Mouse (Mus musculus) embryonic facial prominence, embryonic 12.5 days (tissue): ENCODE data around the gene Dync1li2. TPM values are rescaled to one million over a fixed set of nuclear protein-coding genes. Genes with fewer than 3 reads are reported as not detected.
A peak's percentile ranks its signal among the peaks of the same experiment; 100 is the strongest.

Source experiments
- ATAC-seq: fragments of 200-750 bp; cut with Nextera tagmentation; 2 replicates; pipeline ENCODE4 v1.8.0; 2017; ENCODE audit not compliant: insufficient number of reproducible peaks, insufficient read depth, low FRiP score, low TSS enrichment
- H3K27ac ChIP-seq: fragments of 300-500 bp; sonication (generic); 2 replicates; pipeline ENCODE4 v1.5.1; 2016; ENCODE audit warnings: mild to moderate bottlenecking
- H3K27me3 ChIP-seq: fragments of 300-500 bp; sonication (generic); 2 replicates; pipeline ENCODE4 v1.6.1; 2016; ENCODE audit warnings: mild to moderate bottlenecking, moderate library complexity
- H3K36me3 ChIP-seq: fragments of 300-500 bp; sonication (generic); 2 replicates; pipeline ENCODE4 v1.6.1; 2016; ENCODE audit warnings: mild to moderate bottlenecking
- H3K4me1 ChIP-seq: fragments of 300-500 bp; sonication (generic); 2 replicates; pipeline ENCODE4 v1.6.1; 2016
- H3K4me2 ChIP-seq: fragments of 300-500 bp; sonication (generic); replicated peaks from 2 replicates; pipeline ENCODE4 v1.6.1; 2016; ENCODE audit warnings: mild to moderate bottlenecking, moderate library complexity
- H3K4me3 ChIP-seq: fragments of 300-500 bp; sonication (generic); 2 replicates; pipeline ENCODE4 v1.5.1; 2016; ENCODE audit warnings: mild to moderate bottlenecking
- H3K9ac ChIP-seq: fragments of 300-500 bp; sonication (generic); 2 replicates; pipeline ENCODE4 v1.6.1; 2016; ENCODE audit warnings: mild to moderate bottlenecking, moderate library complexity
- H3K9me3 ChIP-seq: fragments of 300-500 bp; sonication (generic); 2 replicates; pipeline ENCODE4 v1.6.1; 2016; ENCODE audit warnings: mild to moderate bottlenecking, moderate library complexity
- WGBS: fragments of 180-500 bp; shearing (Covaris S2); methylation state at CpG from one replicate; pipeline ENCODE4 v1.1.7; 2016; 5-methylcytosine and 5-hydroxymethylcytosine counted together
- polyA plus RNA-seq: library from polyadenylated mRNA; unstranded; fragments of >200 nt; fragmentation: Nextera tagmentation; extraction: Ambion mirVana; gene quantifications from 2 replicates; pipeline ENCODE4 v1.2.1, GENCODE M21; 2016

The Dync1li2 gene
- polyA plus RNA-seq, 1 experiment from 2014 or later: 89.1 TPM

- H3K36me3 ChIP-seq: peaks cover 16% of the 10 kb centered on the region
- H3K9me3 ChIP-seq: no peaks in the 10 kb centered on the region
- H3K27ac ChIP-seq: no peak overlapping the region
- ATAC-seq: no peak
- H3K4me2 ChIP-seq: no peak overlapping the region
- H3K4me3 ChIP-seq: no peak overlapping the region
- H3K4me1 ChIP-seq: no peaks in the 10 kb centered on the region
- WGBS: 85% methylated on average over 4 of the region's 4 CpGs
- H3K9ac ChIP-seq: no peak overlapping the region
- no peaks in the 10 kb centered on the region for H3K27me3 ChIP-seq
Observed at GRCm38 (mm10) chr8:104413770-104414169, 29.1 kb downstream of the Dync1li2 start.

GRCm38 (mm10) chr8:104412805-104413532, 29.9 kb downstream of the Dync1li2 start:
- no peak overlapping the region for H3K4me2 ChIP-seq
- 69% methylated on average over 7 of the region's 7 CpGs for WGBS
- H3K9me3 ChIP-seq: no peaks in the 10 kb centered on the region
- no peak overlapping the region for H3K4me3 ChIP-seq
- H3K27ac ChIP-seq: no peak overlapping the region
- no peaks in the 10 kb centered on the region for H3K4me1 ChIP-seq
- peaks cover 11% of the 10 kb centered on the region for H3K36me3 ChIP-seq
- H3K9ac ChIP-seq: no peak overlapping the region
- H3K27me3 ChIP-seq: no peaks in the 10 kb centered on the region
- no peak for ATAC-seq

GRCm38 (mm10) chr8:104411972-104412371, 30.9 kb downstream of the Dync1li2 start:
- ATAC-seq: no peak; the same call in 1 of the 2 replicates
- no peak overlapping the region for H3K27ac ChIP-seq
- H3K36me3 ChIP-seq: peaks cover 1% of the 10 kb centered on the region
- H3K9ac ChIP-seq: no peak overlapping the region
- H3K4me1 ChIP-seq: no peaks in the 10 kb centered on the region
- 88% methylated on average over 3 of the region's 3 CpGs for WGBS
- H3K4me2 ChIP-seq: no peak overlapping the region
- no peaks in the 10 kb centered on the region for H3K9me3 ChIP-seq
- H3K4me3 ChIP-seq: no peak overlapping the region
- H3K27me3 ChIP-seq: no peaks in the 10 kb centered on the region

GRCm38 (mm10) chr8:104411468-104411867, 31.4 kb downstream of the Dync1li2 start:
- Histone ChIP-seq H3K4me2 (no peak overlapping the region), H3K27ac (no peak overlapping the region), H3K4me3 (no peak overlapping the region), H3K9me3 (no peaks in the 10 kb centered on the region), H3K36me3 (no peaks in the 10 kb centered on the region), H3K27me3 (no peaks in the 10 kb centered on the region), H3K4me1 (no peaks in the 10 kb centered on the region), H3K9ac (no peak overlapping the region)
- WGBS: 90% methylated on average over 3 of the region's 3 CpGs
- no peak for ATAC-seq

- Histone ChIP-seq H3K4me3 (no peak overlapping the region), H3K9me3 (no peaks in the 10 kb centered on the region), H3K4me1 (no peaks in the 10 kb centered on the region), H3K4me2 (no peak overlapping the region), H3K27ac (no peak overlapping the region), H3K27me3 (no peaks in the 10 kb centered on the region), H3K36me3 (no peaks in the 10 kb centered on the region), H3K9ac (no peak overlapping the region)
- ATAC-seq: no peak
- WGBS: 56% methylated on average over 7 of the region's 7 CpGs
Observed at GRCm38 (mm10) chr8:104410628-104411273, 32.1 kb downstream of the Dync1li2 start.

GRCm38 (mm10) chr8:104408328-104409110, 34.3 kb downstream of the Dync1li2 start:
- 90% methylated on average over 7 of the region's 7 CpGs for WGBS
- no peak overlapping the region for H3K4me2 ChIP-seq
- no peaks in the 10 kb centered on the region for H3K4me1 ChIP-seq

GRCm38 (mm10) chr8:104406340-104407128, 36.3 kb downstream of the Dync1li2 start:
- Histone ChIP-seq H3K9me3 (no peaks in the 10 kb centered on the region), H3K36me3 (no peaks in the 10 kb centered on the region), H3K4me1 (no peaks in the 10 kb centered on the region), H3K9ac (no peak overlapping the region), H3K27me3 (no peaks in the 10 kb centered on the region), H3K4me3 (no peak overlapping the region), H3K4me2 (no peak overlapping the region), H3K27ac (no peak overlapping the region)
- 77% methylated on average over 6 of the region's 6 CpGs for WGBS
- ATAC-seq: no peak

More at GRCm38 (mm10) chr8:104408328-104409110, 34.3 kb downstream of the Dync1li2 start:
- no peak for ATAC-seq
- no peak overlapping the region for H3K27ac ChIP-seq
- no peaks in the 10 kb centered on the region for H3K36me3 ChIP-seq
- H3K27me3 ChIP-seq: no peaks in the 10 kb centered on the region
- no peak overlapping the region for H3K9ac ChIP-seq
- H3K9me3 ChIP-seq: no peaks in the 10 kb centered on the region
- H3K4me3 ChIP-seq: no peak overlapping the region

- Histone ChIP-seq H3K4me2 (no peak overlapping the region), H3K4me1 (no peaks in the 10 kb centered on the region), H3K9ac (no peak overlapping the region), H3K27ac (no peak overlapping the region), H3K4me3 (no peak overlapping the region), H3K9me3 (no peaks in the 10 kb centered on the region), H3K36me3 (no peaks in the 10 kb centered on the region), H3K27me3 (no peaks in the 10 kb centered on the region)
- 70% methylated on average over 15 of the region's 15 CpGs for WGBS
- ATAC-seq: no peak
Observed at GRCm38 (mm10) chr8:104405430-104406187, 37.2 kb downstream of the Dync1li2 start.

- 70% methylated on average over 3 of the region's 3 CpGs for WGBS
- Histone ChIP-seq H3K4me1 (no peaks in the 10 kb centered on the region), H3K27me3 (no peaks in the 10 kb centered on the region), H3K4me2 (no peak overlapping the region), H3K9ac (no peak overlapping the region), H3K9me3 (no peaks in the 10 kb centered on the region), H3K27ac (no peak overlapping the region), H3K4me3 (no peak overlapping the region), H3K36me3 (no peaks in the 10 kb centered on the region)
- no peak for ATAC-seq
Observed at GRCm38 (mm10) chr8:104403596-104403995, 39.3 kb downstream of the Dync1li2 start.

- ATAC-seq: peak; percentile 71
- peak within 1 kb of the TSS; percentile 93 for H3K4me2 ChIP-seq
- 6% methylated on average over 17 of the region's 54 CpGs for WGBS
Observed at GRCm38 (mm10) chr8:104395703-104396357, 47.0 kb downstream of the Dync1li2 start, which contains the start of gene Cmtm4. Gene Cmtm4, minus strand, starts transcription at chr8:104395807.

More at GRCm38 (mm10) chr8:104395703-104396357, 47.0 kb downstream of the Dync1li2 start, which contains the start of gene Cmtm4:
- Histone ChIP-seq H3K36me3 (no peaks in the 10 kb centered on the region), H3K4me3 (peak within 1 kb of the TSS; percentile 81), H3K9ac (peak within 1 kb of the TSS; percentile 91), H3K27me3 (no peaks in the 10 kb centered on the region), H3K27ac (peak within 1 kb of the TSS; percentile 82), H3K4me1 (peaks cover 14% of the 10 kb centered on the region), H3K9me3 (0 out of 2 replicates have a peak, but pooled peaks cover 4% of the 10 kb centered on the region)
